Mouse (Mus musculus): ENCODE results near the gene Mnat1.

Mnat1 gene

DNA sequence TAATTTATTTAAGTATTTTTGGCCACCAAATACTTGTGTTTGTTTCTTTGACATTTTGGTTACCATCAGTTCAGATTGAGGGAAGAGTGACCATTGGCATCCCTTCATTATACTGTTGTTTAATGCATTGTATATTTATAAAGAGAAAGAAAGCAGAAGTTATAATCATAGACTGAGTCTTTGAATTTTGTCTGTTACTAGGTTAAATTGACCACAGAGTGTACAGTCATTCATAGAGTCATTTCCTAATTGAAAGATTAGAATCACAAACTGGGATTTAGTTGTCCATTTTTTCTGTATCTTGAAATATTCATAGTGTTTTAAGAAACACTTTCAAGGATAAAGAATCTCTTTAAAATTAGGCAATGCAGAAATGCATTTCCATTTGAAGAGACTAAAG is 108.0 kb downstream of the Mnat1 start:
- DNase-seq (ENCODE audit: extremely low spot score): no peak

DNA sequence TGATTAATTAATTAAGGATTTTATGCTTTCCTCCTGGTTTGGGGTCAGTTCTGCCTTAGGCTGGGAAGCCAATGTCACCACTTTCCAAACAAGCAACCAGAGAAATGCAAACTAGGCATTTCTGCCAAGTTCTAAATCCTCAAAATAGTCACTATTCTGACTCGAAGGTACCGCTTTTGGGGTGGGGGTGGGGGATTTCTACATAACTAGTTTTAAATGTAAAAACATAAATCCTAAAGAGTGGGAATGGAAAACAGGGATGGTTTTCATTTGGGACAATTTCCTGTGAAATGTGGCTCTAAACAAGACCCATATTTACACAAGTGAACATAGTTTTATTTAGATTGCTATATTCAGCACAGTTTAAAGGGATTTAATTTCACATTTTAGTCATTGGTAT is 109.1 kb downstream of the Mnat1 start:
- no peak for DNase-seq (ENCODE audit: extremely low spot score)

DNA sequence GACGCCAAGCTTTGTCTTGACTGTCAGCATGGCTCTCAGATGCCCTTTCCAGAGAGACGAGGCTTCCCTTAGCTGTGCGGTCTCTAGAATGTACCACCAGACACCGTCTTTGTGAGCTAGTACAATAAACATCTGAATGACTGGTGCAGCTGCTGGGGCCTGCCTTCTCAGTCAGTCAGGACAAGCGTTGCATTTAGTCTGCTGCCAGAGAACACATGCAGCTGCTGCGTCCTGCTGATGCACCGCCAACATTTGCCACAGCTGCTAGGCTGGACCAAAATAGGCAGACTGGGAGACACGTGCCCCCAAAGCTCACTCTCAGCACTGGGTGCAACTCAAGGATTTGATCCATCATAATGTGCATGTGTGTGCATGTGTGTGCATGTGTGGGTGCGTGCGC is 118.4 kb downstream of the Mnat1 start:
- no peak for DNase-seq (ENCODE audit: extremely low spot score)

DNA sequence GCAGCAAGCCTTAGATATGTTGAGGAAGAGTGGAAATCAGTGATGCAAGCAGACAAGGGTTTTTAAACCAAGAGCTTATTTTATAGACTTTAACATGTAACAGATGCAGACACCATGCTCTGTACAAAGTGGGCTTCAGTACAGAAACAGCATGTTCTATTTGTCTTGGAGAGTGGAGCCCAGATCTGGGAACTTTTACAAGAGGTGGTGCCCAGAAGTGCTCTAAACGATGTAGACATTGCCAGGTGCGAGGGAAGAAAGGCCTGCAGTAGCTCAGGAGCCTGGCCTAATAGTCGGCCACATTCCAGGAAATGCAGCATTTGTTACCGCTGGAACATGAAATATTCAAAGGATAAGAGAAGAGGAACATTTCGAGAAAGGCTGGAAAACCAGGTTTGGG is 122.2 kb downstream of the Mnat1 start:
- DNase-seq (ENCODE audit: extremely low spot score): no peak

DNA sequence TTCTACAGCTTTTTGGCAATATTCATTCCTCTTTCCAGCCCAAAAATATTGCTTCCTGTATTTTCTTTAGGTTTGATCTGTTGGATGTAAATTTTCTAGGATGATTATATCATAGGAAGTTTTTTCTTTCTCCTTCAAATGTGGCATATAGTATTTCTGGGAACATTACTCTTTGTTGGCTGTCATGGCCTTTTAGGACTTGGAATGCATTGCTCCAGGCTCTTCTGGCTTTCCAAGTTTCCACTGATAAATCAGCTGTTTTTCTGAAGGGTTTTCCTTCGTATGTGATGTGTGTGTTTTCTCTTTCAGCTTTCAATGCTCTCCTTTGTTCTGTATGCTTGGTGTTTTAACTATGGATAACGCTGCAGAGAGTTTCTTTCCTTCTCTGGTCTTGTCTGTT is 131.5 kb downstream of the Mnat1 start:
- no peak for DNase-seq (ENCODE audit: extremely low spot score)

DNA sequence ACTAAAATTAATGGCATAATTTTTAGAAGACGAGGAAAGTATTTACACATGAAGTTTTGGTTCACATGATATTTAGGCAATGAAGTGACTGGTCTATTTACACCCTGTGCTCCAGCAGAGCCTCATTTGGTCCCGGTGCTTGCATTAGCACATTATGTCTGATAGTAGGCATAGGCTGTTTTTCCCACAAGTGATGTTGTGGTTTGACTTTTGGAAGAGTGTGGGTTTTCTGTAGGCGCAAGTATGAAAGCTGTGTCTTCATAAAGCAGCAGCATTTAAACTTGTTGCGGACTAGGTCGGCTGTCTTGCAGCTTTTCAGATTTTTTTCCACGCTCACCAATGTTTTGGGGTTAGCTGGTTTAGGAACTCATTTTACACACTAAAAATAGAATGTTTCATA is 135.8 kb downstream of the Mnat1 start:
- DNase-seq (ENCODE audit: extremely low spot score): no peak

DNA sequence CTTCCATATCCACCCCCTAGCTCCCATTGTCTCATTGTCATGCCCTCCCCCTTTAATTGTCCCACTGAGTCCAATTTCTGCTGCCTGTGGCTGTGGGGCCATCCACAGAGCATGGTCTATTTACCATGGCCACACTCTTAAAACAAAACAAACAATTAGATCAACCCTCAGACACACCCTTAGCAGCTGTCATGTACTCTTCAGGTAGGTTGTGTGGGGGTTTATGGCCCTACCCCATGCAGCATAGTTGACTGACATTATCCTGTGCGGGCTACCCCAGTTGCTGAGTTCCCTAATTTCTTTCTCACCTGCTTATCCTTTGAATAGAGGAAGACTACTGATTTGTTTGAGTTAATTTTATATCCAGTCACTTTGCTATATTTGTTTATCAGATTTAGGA is 136.8 kb downstream of the Mnat1 start:
- DNase-seq (ENCODE audit: extremely low spot score): no peak

DNA sequence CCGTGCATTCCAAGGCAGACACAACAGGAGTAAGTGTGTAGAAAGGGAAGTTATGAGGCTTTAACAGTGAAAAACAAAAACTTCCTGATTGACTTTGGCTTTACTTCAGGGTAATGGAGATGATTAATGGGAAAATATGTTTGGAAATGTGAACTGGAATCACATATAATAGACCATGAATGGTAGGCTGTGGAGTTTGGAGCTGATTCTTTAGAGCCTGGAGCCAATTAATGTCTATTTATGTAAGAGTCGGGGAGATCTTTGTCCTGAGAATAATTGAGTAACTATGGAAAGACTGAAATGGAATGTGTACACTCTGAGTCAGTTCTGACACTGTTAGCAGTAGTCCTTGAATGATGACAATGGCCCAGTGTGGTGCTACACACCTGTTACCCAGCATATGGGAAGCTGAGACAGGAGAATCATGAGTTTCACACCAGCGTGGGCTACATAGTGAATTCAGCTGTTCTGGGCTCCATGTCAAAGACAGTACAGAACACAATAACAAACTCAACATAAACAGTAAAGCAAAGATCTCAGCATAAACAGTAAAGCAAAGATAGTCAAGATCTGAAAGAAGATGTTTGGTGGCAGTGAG is 142.0 kb downstream of the Mnat1 start:
- no peak for DNase-seq (ENCODE audit: extremely low spot score)

DNA sequence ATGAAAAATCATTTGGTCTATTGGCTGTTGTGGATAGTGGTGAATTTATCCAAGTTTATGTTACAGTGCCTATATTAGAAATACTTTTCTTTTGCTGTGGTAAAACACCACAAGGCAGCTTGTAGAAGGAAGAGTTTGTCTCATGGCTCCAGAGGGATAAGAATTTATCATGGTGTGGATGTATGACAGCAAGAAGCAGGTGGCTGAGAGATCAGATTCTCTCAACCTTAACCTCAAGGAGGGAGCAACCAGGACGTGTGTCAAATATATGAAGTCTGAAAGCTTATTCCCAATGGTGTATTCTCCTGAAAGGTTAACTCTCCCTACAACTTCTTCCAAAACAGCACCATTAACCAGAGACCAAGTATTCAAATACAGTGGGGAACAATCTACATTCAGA is 143.1 kb downstream of the Mnat1 start:
- DNase-seq (ENCODE audit: extremely low spot score): no peak

DNA sequence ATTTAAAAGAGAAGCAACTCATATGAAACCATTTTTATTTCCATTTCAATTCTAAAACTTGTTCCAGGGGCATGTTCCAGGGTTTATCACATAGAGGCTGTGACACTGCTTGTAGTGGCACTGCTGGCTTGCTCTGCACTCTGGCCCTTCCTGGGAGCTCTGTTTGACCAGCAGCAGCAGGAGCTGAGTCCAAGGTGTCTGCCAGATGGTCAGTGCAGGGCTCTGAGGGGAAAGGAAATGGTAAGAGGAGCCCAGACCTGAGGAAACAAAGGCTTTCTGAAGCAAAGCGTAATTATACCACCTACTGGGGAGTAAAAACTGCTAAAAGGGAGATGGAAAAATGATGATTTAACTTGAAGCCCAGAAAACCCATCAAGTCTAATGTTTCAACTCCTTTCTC is 145.0 kb downstream of the Mnat1 start:
- DNase-seq (ENCODE audit: extremely low spot score): no peak

DNA sequence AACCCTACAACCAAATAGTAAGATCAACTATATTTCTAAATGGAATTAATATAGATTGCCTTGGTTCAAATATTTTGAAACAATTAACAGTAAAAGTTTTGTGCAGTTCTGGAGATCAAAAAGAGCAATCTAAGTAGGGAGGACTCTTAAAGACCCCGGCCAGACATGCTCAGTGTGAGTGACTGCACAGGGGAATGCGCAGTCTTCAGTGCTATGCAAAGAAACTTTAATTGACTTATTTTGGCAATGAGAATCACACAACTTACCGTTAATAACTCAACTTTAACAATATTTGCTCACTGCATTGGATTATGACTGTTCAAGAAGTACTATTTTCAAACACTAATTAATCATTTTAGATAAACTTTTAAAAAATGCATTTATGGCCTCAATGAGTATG is 146.0 kb downstream of the Mnat1 start:
- no peak for DNase-seq (ENCODE audit: extremely low spot score)

DNA sequence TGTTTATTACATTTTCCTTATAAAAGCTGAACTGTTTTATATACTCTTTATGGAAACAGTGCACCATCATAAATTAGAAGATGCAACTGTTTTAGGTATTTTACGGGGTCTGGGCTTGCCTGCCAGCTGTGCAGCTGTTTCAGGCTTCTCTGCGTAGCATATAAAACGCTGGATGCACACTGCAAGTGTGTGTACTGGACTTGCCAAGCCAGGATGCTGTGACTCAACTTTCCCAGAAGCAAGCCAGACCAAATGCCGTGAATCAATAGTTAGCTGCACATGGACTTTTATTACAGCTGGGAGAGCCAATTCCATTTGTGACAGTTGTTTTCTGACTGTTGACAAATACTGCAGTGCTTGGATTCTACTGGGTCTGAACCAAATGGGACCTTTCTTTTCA is 146.4 kb downstream of the Mnat1 start:
- no peak for DNase-seq (ENCODE audit: extremely low spot score)

DNA sequence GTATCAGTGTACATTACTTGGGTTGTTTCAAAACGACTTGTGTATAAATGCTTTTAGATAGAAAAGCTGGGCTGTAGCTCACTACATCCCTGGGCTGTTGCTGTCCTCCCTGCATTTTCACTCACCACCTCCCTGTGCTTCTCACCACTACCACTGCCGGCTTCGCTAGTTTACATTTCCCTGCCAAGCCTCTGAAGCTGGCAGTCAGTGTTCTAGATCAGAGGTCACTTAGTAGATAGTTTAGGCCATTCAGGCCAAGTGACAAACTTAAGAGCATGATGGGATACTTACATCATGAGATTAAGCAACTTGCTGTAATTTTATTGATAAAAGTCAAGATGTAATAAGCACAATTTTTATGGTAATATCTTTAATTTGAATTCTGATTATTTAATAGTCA is 151.4 kb downstream of the Mnat1 start:
- DNase-seq (ENCODE audit: extremely low spot score): no peak

DNA sequence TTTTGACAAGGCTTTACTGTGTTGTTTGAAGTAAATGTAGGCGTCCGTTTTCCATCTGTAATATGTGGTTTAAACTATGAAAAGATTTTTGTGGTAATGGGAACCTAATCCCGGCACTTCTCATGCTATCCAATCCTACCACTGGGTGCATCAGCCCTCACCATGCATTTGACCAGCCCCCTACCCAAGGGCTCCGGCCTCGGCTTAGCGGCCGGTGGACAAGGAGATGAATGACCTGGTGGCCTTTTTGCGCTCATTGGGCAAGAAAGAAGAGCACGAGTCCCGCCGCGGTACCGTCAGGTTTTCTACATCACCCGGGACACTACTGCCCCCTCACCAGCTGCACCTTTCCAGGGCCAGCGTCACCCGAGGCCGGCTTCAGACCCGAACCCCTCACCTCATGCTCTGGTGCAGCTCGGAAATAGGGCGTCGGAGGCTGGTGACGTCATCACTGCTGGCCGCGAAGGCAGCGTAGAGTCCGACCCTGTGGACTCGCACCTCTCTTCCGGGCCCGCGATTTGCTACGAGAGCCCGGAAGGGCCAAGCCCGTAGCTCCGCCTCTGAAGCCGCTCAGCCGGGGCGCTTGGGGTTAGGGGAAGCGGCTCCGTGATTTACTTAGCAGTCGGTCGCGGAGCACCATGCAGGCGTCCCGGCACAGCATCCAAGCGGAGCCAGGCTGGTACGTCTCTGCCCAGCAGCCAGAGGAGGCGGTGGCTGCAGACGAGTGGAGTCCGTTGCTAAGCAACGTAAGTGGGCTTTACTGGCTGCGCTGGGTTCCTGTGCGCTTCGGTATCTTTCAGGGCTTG is 163.0 kb downstream of the Mnat1 start, which contains the start of the genes Trmt5 and Slc38a6:
Gene Trmt5 (minus strand): TSS at position 424 of the 806 bp plus-strand sequence.
Gene Slc38a6 (plus strand): TSS at position 493 of the 806 bp plus-strand sequence.
- peak; percentile 95 for DNase-seq (ENCODE audit: extremely low spot score)

DNA sequence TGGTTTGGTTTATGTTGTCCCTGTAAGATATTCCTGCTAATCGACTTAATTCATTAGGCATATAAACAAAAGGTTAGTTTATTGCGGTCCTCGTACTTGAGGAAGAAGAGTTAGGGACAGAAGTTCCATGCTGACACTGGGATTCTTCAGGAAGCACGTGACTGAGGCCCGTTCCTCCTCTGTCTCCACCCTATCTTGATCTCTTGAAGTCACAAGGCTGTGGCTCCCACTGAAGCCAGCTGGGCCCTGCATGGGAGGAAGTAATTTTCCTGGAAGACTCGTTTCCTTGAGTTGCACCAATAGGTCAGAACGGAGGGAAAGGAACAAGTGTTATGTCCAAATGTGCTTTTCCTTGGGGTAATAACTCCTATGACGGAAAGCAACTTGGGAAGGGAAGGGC is 164.1 kb downstream of the Mnat1 start:
- no peak for DNase-seq (ENCODE audit: extremely low spot score)

DNA sequence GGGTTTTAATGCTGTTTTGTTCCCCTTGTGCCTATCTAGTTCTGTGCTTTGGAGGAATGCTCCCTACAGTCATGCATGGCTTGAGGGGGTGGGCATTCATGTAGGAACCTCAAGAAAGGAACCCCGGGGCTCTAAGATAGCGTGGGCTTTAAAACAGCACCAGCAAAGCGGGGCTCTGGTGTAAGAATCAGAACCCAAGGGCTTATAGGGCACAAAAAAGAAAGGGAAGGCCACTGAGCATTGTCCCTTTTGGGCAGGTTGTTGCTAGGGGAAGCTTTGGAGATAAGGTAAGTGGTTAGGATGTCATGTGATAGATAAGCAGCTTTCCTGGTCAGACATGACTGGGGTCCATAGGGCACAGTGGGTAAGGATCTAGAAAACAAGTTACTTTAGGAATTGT is 165.1 kb downstream of the Mnat1 start:
- DNase-seq (ENCODE audit: extremely low spot score): no peak

DNA sequence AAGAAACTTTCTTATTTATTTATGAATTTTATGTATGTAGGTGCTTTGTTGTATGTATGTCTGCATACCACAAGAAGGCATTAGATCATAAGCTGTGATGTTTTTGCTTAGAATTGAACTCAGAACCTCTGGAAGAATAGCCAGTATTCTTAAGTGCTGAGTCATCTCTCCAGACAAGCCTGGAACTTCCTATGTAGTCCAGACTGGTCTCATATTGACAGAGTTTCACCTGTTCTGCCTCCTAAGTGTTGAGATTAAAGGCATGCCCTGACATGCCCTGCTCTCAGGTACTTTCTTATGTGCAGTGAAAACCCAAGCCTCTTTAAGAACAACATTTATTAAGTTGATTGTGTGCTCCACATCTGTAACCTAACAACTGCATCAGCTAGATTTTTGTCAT is 171.4 kb downstream of the Mnat1 start:
- DNase-seq (ENCODE audit: extremely low spot score): no peak

DNA sequence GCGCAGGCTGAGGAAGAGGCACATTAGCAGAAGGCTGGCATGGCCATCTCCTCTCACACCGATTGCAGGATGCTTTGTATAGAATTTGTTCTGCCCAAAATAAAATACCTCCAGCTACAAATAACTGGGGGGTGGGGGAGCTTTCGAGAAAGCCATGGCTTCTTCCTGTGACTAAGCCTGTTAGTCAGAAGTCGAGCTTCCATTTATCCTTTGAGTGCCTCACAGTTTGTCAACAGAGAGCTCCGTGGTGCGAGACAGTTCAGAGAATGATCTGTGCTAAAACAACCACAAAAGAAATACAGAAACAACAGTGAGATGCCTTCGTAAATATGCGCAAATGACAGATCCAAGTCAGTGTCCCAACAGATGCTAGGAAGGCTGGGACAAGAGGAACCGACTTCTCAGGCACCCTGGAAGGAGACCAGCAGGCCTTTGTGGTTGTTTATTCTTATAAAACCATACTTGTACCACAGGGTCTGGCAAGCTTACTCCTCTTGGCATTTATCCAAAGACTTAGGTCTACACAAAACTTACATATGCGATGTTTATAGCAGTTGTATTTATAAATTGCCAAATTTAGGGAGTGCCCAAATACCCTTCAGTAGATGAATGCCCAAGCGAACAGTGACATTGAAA is 172.1 kb downstream of the Mnat1 start:
- DNase-seq (ENCODE audit: extremely low spot score): no peak

DNA sequence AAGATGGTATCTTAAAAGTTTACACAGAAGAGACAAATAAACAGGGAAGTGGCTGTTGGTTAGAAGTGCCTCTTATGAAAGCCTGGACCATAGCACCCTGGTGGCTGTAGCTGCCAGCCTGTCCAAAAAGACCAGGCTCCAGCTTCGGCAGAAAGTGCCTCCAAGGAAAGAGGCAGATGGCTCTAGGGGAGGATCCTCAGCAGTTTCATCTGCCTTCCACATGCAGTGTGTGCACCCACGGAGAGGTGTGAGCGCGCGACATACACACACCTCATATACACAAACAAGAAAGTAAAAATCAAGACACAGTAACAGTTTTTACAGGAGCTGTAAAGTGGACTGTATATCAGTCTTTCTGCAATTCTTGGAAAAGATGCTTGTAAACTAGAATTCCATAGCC is 175.1 kb downstream of the Mnat1 start:
- DNase-seq (ENCODE audit: extremely low spot score): no peak

DNA sequence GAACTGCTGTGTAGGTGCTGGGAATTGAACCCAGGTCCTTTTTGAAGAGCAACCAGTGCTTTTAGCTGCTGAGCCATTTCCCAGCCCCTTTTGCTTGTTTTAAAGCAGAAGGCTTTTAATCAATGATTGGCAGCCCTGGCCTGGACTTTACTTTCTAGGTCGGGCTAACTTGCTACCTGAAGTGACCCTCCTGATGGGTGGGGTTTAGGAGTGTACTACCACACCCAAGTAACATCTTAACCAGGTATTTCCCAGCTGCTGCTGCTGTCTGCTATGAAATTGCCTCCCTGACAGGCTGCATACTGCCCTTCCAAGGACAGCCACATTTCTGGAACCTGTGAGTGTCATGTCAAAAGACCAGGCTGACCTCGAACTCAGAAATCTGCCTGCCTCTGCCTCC is 177.0 kb downstream of the Mnat1 start:
- DNase-seq (ENCODE audit: extremely low spot score): no peak

DNA sequence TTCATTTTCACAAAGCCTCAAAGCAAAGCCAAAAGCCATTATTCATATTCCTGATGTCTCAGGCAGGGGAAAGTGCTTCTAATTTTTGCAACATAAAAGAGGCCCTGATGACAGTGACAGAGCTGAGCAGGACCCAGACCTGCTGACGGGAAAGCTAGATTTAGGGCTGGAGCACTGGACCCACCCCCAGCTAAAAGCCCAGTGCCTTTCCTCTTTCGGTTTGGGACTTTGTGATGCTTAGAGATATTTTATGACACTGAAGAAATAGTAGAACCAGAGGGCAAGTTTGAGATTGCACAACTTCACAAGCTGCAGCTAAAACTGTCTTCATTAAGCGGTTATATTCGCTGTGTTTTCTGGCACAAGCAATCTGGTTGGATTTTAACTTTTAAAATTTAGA is 181.1 kb downstream of the Mnat1 start:
- DNase-seq (ENCODE audit: extremely low spot score): no peak

DNA sequence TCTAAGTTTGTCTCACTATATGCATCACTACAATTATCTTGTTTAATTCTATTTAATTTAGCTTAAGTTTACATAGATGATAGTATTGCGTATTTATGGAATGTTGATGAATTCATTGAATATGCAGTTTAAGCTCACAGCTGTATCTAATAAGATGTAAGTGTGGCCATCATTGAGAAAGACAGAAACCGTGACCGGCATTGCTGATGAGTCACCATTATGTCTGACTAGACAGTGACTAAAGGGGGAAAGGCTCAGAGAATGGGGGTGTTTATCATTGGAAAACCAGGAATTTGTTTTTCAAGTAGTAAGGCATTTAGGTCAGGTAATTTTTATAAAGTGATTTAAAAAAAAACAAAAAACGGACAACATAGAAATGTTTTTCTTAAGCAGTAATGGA is 184.2 kb downstream of the Mnat1 start:
- DNase-seq (ENCODE audit: extremely low spot score): no peak

DNA sequence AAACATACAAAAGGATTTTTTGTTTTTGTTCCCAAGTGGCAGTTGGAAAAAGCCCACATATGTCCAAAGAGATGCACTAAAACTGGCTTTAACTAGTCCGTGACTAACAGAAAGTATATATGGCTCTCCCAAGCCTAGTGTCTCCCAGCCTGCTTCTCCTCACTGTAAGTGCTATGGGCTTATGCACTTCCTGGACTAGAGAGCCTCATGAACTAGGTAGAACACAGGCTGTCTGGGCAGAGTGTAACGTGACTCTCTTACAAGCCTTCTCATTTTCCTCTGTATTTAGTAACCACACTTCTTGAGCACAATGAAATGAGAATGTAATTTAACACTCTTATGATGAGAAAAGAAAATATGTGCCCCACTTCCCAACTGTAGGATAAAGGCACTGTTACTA is 185.2 kb downstream of the Mnat1 start:
- DNase-seq (ENCODE audit: extremely low spot score): no peak

Data from embryo, embryonic 9.5 days (tissue).